Mouse (Mus musculus): ENCODE results near the gene Rabgap1l. TPM values are rescaled to one million over a fixed set of nuclear protein-coding genes. Genes with fewer than 3 reads are reported as not detected.

Rabgap1l gene
- total RNA-seq, 2 experiments from 2014 or later, result 241 to 255 TPM

GRCm38 (mm10) chr1:160594576-160594975 is 198.4 kb downstream of the Rabgap1l start:
- H3K27ac ChIP-seq, result no peak overlapping the region
- H3K4me3 ChIP-seq, result no peak overlapping the region
- TF ChIP-seq CTCF (conservative IDR thresholded peaks at IDR 0.05), result no peak
- DNase-seq (ENCODE audit: low spot score in 2 of 2), result no peak

GRCm38 (mm10) chr1:160594066-160594465 is 198.9 kb downstream of the Rabgap1l start:
- TF ChIP-seq CTCF (conservative IDR thresholded peaks at IDR 0.05), result no peak
- Histone ChIP-seq H3K4me3 (no peak overlapping the region), H3K27ac (no peak overlapping the region)
- no peak for DNase-seq (ENCODE audit: low spot score in 2 of 2)

GRCm38 (mm10) chr1:160588911-160589590 is 204.0 kb downstream of the Rabgap1l start:
- TF ChIP-seq CTCF (conservative IDR thresholded peaks at IDR 0.05), result no peak
- no peak overlapping the region for H3K4me3 ChIP-seq
- no peak for DNase-seq (ENCODE audit: low spot score in 2 of 2)
- H3K27ac ChIP-seq, result peak overlapping the region; percentile 80

- no peak for TF ChIP-seq CTCF (conservative IDR thresholded peaks at IDR 0.05)
- DNase-seq (ENCODE audit: low spot score in 2 of 2), result no peak
- H3K4me3 ChIP-seq, result peak overlapping the region; percentile 53
- peak overlapping the region; percentile 72 for H3K27ac ChIP-seq
Measured at GRCm38 (mm10) chr1:160579309-160580233, 213.4 kb downstream of the Rabgap1l start.

- H3K4me3 ChIP-seq, result no peak overlapping the region
- no peak for DNase-seq (ENCODE audit: low spot score in 2 of 2)
- TF ChIP-seq CTCF (conservative IDR thresholded peaks at IDR 0.05), result no peak
- no peak overlapping the region for H3K27ac ChIP-seq
Measured at GRCm38 (mm10) chr1:160576124-160576523, 216.9 kb downstream of the Rabgap1l start.

- no peak for TF ChIP-seq CTCF (conservative IDR thresholded peaks at IDR 0.05)
- H3K4me3 ChIP-seq, result no peak overlapping the region
- no peak overlapping the region for H3K27ac ChIP-seq
- no peak for DNase-seq (ENCODE audit: low spot score in 2 of 2)
Measured at GRCm38 (mm10) chr1:160574039-160574438, 219.0 kb downstream of the Rabgap1l start.

GRCm38 (mm10) chr1:160566458-160566857 is 226.6 kb downstream of the Rabgap1l start:
- no peak for TF ChIP-seq CTCF (conservative IDR thresholded peaks at IDR 0.05)
- H3K4me3 ChIP-seq, result no peak overlapping the region
- no peak overlapping the region for H3K27ac ChIP-seq
- DNase-seq (ENCODE audit: low spot score in 2 of 2), result no peak

GRCm38 (mm10) chr1:160561381-160561780 is 231.6 kb downstream of the Rabgap1l start:
- Histone ChIP-seq H3K27ac (no peak overlapping the region), H3K4me3 (no peak overlapping the region)
- TF ChIP-seq CTCF (conservative IDR thresholded peaks at IDR 0.05), result peak; percentile 88
- DNase-seq (ENCODE audit: low spot score in 2 of 2), result no peak

- H3K27ac ChIP-seq, result no peak overlapping the region
- H3K4me3 ChIP-seq, result no peak overlapping the region
- DNase-seq (ENCODE audit: low spot score in 2 of 2), result no peak
- TF ChIP-seq CTCF (conservative IDR thresholded peaks at IDR 0.05), result no peak
Measured at GRCm38 (mm10) chr1:160550636-160551035, 242.4 kb downstream of the Rabgap1l start.

- TF ChIP-seq CTCF (conservative IDR thresholded peaks at IDR 0.05), result no peak
- peak overlapping the region; percentile 66 for H3K27ac ChIP-seq
- DNase-seq (ENCODE audit: low spot score in 2 of 2), result peak; percentile 47 to 61
Measured at GRCm38 (mm10) chr1:160547934-160548876, 244.8 kb downstream of the Rabgap1l start.

GRCm38 (mm10) chr1:160535649-160536048 is 257.4 kb downstream of the Rabgap1l start:
- H3K4me3 ChIP-seq, result no peak overlapping the region
- H3K27ac ChIP-seq, result peak overlapping the region; percentile 64
- no peak for TF ChIP-seq CTCF (conservative IDR thresholded peaks at IDR 0.05)
- DNase-seq (ENCODE audit: low spot score in 2 of 2), result no peak

More at GRCm38 (mm10) chr1:160547934-160548876, 244.8 kb downstream of the Rabgap1l start:
- H3K4me3 ChIP-seq, result no peak overlapping the region

- Histone ChIP-seq H3K4me3 (no peak overlapping the region), H3K27ac (peak overlapping the region; percentile 64)
- DNase-seq (ENCODE audit: low spot score in 2 of 2), result peak; percentile 56 to 60
- no peak for TF ChIP-seq CTCF (conservative IDR thresholded peaks at IDR 0.05)
Measured at GRCm38 (mm10) chr1:160534571-160535335, 258.3 kb downstream of the Rabgap1l start.
